Mouse (Mus musculus): ENCODE results near the gene Tsr3. TPM values are rescaled to one million over a fixed set of nuclear protein-coding genes. Genes with fewer than 3 reads are reported as not detected.

Tsr3 gene
- 37.8 and 39.0 TPM in 2 replicates for polyA plus RNA-seq (2012; rRNA removed)

GRCm38 (mm10) chr17:25239695-25240636 lies at the start of gene Tsr3, which contains the start of gene Gnptg:
Tsr3 (plus strand) TSS chr17:25240170.
Gnptg (minus strand) TSS chr17:25240124.

GRCm38 (mm10) chr17:25256140-25256754 lies 16.3 kb downstream of the Tsr3 start, which contains the start of gene Baiap3:
Baiap3 (minus strand) TSS chr17:25256364.

DNA sequence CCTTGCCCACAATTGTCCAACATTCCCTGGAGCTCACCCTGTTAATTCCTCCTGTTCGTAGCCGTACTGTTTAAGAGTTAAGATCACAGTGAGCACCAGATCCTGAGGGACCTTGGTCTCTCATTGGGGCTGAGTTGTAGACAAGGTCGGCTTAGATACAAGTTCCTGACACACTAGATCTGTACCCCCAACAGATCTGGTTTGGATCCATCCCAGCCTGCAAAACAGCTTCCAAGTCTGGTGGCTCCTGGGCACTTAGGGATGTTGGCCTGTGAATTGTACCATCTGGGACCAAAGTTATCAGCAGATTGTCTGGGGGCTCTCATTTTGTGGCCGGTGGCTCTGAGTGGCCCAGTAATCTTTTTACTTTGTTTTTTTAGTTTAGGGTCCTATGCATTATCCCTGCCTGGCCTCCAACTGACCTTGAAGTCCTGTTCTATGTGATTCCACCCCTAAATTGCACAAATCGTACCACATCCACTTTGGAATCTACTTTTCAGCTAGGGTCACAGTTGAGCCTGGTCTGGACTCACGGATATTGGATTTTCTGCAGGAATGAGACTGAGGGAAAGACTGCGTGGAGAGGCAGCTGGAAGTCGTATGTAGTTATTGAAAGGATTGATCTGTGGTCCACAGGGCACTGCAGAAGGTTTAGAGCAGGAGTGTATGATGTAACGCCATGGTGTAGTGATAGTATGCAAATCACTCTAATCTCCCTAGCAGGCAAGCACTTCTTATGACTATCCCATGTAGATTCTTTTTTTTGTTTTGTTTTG lies 34.8 kb downstream of the Tsr3 start, which contains the start of gene Ube2i:
Gene Ube2i (minus strand): TSS at position 52 of the 776 bp plus-strand sequence.

Other genes with a start within 250 kb of the Tsr3 start
- gene Cramp1l, start 224.4 kb upstream of the Tsr3 start, polyA plus RNA-seq (2012; rRNA removed): 20.6 and 27.0 TPM in 2 replicates
- gene Ift140, start 224.1 kb upstream of the Tsr3 start, polyA plus RNA-seq (2012; rRNA removed): 32.8 and 38.8 TPM in 2 replicates
- gene Tmem204, start 156.6 kb upstream of the Tsr3 start, polyA plus RNA-seq (2012; rRNA removed): 59.3 and 68.0 TPM in 2 replicates
- 50.1 and 56.2 TPM in 2 replicates for gene Telo2, start 124.2 kb upstream of the Tsr3 start, polyA plus RNA-seq (2012; rRNA removed)
- not detected in 2 replicates for gene Ptx4, start 119.4 kb upstream of the Tsr3 start, polyA plus RNA-seq (2012; rRNA removed)
- 41.1 and 43.3 TPM in 2 replicates for gene Clcn7, start 106.8 kb upstream of the Tsr3 start, polyA plus RNA-seq (2012; rRNA removed)
- gene Ccdc154, start 77.7 kb upstream of the Tsr3 start, polyA plus RNA-seq (2012; rRNA removed): 0.06 TPM in 1 of 2 replicates, not detected in the other
- gene Gm38655, start 64.7 kb upstream of the Tsr3 start, polyA plus RNA-seq (2012; rRNA removed): 2.2 and 2.3 TPM in 2 replicates
- gene BC003965, start 55.6 kb upstream of the Tsr3 start, polyA plus RNA-seq (2012; rRNA removed): 12.1 and 12.5 TPM in 2 replicates
- gene Unkl, start 51.8 kb upstream of the Tsr3 start, polyA plus RNA-seq (2012; rRNA removed): 23.6 and 27.6 TPM in 2 replicates
- gene Gnptg, start within 50 bp of the Tsr3 start, polyA plus RNA-seq (2012; rRNA removed): 28.6 and 37.7 TPM in 2 replicates
- gene Baiap3, start 16.2 kb downstream of the Tsr3 start, polyA plus RNA-seq (2012; rRNA removed): 10.1 and 19.3 TPM in 2 replicates
- 112 and 129 TPM in 2 replicates for gene Ube2i, start 34.5 kb downstream of the Tsr3 start, polyA plus RNA-seq (2012; rRNA removed)
- 0.40 and 0.59 TPM in 2 replicates for gene Prss34, start 58.2 kb downstream of the Tsr3 start, polyA plus RNA-seq (2012; rRNA removed)
- not detected in 2 replicates for gene Prss28, start 68.5 kb downstream of the Tsr3 start, polyA plus RNA-seq (2012; rRNA removed)
- 0.52 and 0.84 TPM in 2 replicates for gene Prss29, start 78.5 kb downstream of the Tsr3 start, polyA plus RNA-seq (2012; rRNA removed)
- gene Tpsab1, start 105.4 kb downstream of the Tsr3 start, polyA plus RNA-seq (2012; rRNA removed): 0.79 and 1.6 TPM in 2 replicates
- 13.5 and 14.6 TPM in 2 replicates for gene Tpsb2, start 126.1 kb downstream of the Tsr3 start, polyA plus RNA-seq (2012; rRNA removed)
- 0.40 and 0.45 TPM in 2 replicates for gene Tpsg1, start 129.1 kb downstream of the Tsr3 start, polyA plus RNA-seq (2012; rRNA removed)
- gene Cacna1h, start 193.6 kb downstream of the Tsr3 start, polyA plus RNA-seq (2012; rRNA removed): 61.2 and 67.3 TPM in 2 replicates
- gene Tekt4, start 214.4 kb downstream of the Tsr3 start, polyA plus RNA-seq (2012; rRNA removed): 13.3 and 13.9 TPM in 2 replicates